Mouse (Mus musculus) adipocyte (in vitro differentiated cells): Measurements from ENCODE around the gene Actr6.
"Not testable (repeated sequence)": the region's sequence is repeated elsewhere in the genome, so short reads cannot be mapped to it uniquely, and the experiment has no call there.

ENCODE experiments used
- DNase-seq: peaks from one replicate; pipeline ENCODE4 v3.0.0-alpha.2; 2016; ENCODE audit warnings: low spot score

The Actr6 gene

GRCm38 (mm10) chr10:89737887-89738286 is 5.8 kb upstream of the Actr6 start:
- no peak for DNase-seq

- no peak for DNase-seq
These were observed 5.0 kb upstream of the Actr6 start for GRCm38 (mm10) chr10:89737092-89737491.

GRCm38 (mm10) chr10:89731341-89731740 is 754 bp downstream of the Actr6 start:
- no peak for DNase-seq

GRCm38 (mm10) chr10:89730386-89730785 is 1.7 kb downstream of the Actr6 start:
- DNase-seq: no peak

DNA sequence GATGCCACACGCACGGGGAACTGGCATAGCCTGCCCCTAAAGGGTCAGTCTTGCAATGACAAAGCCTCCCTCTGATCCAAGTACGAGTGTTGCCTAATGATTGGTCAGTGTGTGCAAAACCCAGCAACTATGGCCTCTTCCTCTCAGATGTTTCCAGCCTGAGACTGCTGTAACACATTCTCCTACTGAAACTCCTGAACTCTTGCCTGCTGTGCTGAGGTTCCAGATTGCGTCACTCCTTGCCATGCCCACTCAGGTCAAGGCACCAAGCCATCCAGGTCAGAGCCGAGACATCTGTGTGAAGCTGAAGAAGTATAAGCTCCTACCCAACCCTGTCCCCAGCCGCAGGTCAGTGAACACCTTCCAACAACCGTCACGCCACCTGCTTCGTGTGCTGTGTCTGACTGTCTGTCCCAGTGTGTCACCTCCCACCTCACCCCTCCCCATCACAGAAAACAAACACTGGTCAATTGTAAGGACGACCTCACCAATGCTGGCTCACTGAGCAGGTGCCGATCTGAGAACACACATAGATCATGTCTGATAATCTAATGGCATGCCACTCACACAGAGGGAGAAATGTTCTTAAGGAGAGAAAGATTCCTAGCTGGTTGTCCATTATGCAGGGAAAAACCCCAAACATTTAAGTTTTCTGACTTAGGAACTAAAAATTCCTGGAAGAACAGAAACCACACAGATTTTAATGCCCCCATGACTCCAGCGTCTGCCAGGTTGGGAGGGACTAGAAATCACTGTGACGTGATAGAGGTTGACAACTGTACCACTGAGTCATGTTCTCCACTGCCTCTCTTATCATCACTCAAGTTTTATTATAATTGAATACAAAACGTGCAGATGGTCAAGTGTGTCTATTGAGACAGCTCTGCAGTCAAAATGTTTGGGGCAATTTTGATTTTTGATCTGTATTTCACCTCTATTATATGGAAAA is 9.6 kb downstream of the Actr6 start:
- peak; percentile 89 for DNase-seq

- DNase-seq: no peak
These were observed 11.3 kb downstream of the Actr6 start for GRCm38 (mm10) chr10:89720796-89721195.

DNA sequence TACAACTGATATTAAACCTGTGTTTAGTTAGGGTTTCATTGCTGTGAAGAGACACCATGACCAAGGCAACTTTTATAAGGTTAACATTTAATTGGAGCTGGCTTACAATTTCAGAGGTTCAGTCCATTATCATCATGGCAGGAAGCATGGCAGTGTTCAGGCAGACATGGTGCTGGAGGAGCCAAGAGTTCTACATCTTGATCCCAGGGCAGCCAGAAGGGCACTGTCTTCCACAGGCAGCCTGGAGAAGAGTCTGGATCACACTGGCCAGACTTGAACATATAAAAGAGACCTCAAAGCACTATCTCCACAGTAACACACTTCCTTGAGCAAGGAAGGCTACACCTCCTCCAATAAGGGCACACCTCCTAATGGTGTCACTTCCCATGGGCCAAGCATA is 11.8 kb downstream of the Actr6 start:
- no peak for DNase-seq

DNA sequence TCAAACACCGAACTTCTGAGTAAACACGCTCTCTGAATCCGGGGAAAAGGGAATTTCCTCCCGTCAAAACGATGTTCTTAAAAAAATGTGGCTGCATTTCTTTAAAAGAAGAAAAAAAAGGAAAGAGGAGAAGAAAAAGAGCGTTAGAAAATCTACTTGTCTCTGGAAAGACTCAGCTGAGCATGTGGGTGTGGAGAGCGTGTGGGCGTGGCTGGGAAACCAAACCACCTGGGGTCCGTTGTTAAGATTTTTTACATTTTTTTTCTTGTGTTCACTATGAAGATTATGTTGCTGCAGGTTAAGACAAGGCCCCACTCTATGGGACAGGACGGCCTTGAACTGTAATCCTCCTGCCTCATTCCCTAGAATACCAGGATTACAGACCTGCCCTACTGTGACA is 17.2 kb downstream of the Actr6 start:
- no peak for DNase-seq

GRCm38 (mm10) chr10:89708720-89709119 is 23.4 kb downstream of the Actr6 start:
- no peak for DNase-seq

GRCm38 (mm10) chr10:89707397-89707796 is 24.7 kb downstream of the Actr6 start:
- no peak for DNase-seq

DNA sequence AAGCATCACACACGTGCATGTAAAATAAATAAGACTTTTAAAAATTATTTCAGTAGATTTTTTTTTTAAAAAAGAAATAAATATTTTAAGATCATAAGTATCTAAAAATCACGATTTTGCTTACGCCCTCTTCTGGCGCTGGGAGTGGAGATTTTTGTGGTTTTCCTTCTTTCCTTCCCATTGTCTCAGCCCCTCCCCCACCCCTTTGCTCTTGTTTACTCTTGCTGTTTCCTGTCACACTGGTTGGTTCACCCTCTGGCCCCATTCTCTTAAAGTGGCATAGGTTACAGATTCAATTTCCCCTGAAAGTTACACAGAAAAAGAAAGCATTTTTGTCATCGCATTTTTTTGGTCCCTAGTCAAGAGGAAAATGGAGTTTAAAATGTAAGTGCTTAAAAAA is 29.1 kb downstream of the Actr6 start:
- DNase-seq: peak; percentile 71

- DNase-seq: no peak
These were observed 34.1 kb downstream of the Actr6 start for GRCm38 (mm10) chr10:89697956-89698355.

DNA sequence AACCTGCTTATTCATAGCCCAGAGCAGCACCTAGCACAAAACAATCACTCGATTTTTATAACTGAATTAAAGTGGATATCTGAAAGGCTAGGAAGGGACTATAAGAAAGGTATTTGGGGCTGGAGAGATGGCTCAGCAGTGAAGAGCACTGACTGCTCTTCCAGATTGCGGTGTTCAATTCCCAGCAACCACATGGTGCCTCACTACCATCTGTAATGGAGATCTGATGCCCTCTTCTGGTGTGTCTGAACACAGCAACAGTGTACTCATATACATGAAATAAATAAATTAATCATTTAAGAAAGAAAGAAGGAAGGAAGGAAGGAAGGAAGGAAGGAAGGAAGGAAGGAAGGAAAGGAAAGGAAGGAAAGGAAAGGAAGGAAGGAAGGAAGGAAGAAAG is 35.8 kb downstream of the Actr6 start:
- DNase-seq: not testable (repeated sequence)

DNA sequence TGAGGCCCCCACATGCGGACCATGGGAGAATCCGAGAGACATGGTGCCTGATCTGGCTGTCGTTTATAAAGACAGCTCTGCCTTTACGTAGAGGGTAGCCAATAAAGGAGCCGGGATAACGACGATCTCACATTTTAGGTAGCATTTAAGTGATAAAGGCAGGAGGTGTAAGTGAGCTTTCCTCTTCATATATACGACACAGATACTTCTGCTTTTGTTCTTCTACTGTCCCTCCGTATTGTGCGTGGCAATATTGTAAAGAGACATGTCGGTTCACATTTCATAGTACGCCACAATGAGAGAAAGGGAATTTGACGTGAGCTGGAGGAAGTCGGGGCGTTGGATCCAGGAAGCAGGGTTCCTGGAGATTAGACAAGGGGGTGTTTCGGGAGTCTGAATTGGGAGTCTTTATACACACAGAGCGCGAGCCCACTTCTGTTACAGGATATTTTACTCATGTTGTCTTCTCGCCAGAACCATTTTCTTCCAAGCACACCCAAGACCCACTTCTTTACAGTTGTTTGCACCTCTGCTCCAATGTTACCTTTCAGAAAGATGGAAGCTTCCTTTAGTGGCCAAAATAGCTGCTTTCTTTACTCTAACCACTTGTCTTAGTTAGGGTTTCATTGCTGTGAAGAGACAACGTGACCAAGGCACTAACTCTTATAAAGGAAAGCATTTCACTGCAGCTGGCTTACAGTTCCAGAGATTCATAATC is 36.7 kb downstream of the Actr6 start:
- no peak for DNase-seq

DNA sequence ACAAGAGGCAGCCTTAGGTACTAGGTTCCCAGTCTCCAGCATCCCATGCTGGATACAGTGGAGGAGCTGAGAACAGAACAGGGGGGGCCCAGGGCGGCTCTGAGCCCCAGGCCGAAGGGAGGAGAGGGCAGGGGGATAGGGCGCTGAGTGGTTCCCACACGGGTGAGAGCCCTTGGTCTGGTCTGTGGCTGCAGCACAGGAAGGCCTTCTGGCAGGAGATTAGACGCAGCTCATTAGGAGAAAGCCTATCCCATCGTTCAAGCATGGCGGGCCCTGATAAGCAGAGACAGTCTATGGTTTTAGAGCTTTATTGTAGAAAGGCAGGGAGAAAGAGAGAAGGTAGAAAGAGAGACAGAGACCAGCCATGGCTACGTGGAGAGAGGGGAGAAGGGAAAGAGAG is 42.1 kb downstream of the Actr6 start:
- DNase-seq: no peak

DNA sequence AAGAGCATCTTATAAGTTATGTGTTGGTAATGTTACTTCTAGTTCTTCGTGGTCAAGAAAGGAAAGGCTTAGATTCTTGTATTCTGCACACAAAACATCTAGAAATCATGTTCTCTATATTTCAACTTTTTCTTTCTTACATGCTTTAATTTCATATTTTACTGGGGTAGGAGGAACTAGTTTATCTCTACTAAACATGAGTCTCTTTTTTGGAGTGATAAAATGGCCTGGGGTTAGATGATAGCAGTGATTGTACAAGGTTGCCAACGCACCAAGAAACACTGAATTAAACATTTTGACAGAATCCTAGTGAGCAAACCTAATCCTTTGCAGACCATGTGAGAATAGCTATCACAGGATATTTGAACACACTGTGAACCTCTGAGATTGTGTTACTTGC is 44.6 kb downstream of the Actr6 start:
- no peak for DNase-seq

- DNase-seq: peak; percentile 92
These were observed 45.8 kb downstream of the Actr6 start, which contains the start of gene Scyl2 for GRCm38 (mm10) chr10:89686139-89686808. Gene Scyl2 (minus strand): TSS chr10:89686285.

- peak; percentile 18 for DNase-seq
These were observed 46.5 kb downstream of the Actr6 start for GRCm38 (mm10) chr10:89685391-89686138.

GRCm38 (mm10) chr10:89682961-89683360 is 49.1 kb downstream of the Actr6 start:
- no peak for DNase-seq

- no peak for DNase-seq
These were observed 49.9 kb downstream of the Actr6 start for GRCm38 (mm10) chr10:89682157-89682556.

DNA sequence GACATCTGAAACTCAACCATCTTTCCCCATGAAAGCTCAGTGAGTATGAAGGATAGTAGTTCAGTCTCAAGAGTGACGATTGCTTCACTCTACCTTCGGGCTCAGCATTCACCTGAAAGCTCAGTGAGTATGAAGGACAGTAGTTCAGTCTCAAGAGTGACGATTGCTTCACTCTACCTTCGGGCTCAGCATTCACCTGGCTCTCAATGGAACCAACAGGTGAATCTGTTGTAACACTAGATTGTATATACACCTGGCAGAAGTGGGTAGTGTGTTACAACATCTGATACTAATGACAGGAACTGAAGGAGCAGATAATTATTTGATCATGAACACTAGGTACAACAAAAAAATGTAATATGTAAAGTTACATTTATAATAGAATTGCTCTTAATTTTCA is 50.4 kb downstream of the Actr6 start:
- DNase-seq: no peak

DNA sequence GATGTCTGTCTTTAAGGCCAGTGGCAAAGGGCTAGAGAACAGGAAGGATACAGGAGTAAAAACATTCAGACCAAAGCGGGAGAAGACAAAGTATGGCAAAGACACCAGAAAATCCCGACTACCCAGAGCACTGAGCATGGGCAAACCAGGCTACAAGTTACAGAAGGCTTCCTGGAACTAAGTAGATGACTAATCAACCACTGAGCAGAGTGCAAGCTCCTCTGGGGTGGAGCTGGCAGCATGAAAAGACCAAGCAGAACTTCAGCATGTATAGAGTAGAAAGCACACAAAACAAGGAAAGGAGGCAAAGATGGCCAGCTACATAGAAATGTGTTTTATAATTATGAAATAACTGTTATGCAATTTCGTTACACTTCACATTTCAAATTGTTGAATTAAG is 51.6 kb downstream of the Actr6 start:
- no peak for DNase-seq
